Mouse (Mus musculus) CH12.LX (cell line): ENCODE measurements at regions not wholly inside any gene's neighbourhood (a gene's known extent, or its start where the extent isn't known, plus 50 kb on each side); places are given as distances from the start of the nearest gene placed in this dataset.

Experiments used
- DNase-seq: peaks from one replicate; pipeline ENCODE4 v3.0.0-alpha.2; 2013; ENCODE audit errors: extremely low read depth
- H3K27ac ChIP-seq: 2 replicates; pipeline ENCODE4 v1.5.1; 2012; ENCODE audit warnings: low read depth, mild to moderate bottlenecking, control low read depth, moderate library complexity; ENCODE audit not compliant: insufficient read depth
- H3K27me3 ChIP-seq: replicated peaks from 2 replicates; pipeline ENCODE3; 2012; ENCODE audit warnings: inconsistent platforms
- H3K36me3 ChIP-seq, 2 experiments: replicated peaks in 1 of 2; 2 replicates each; pipeline versions ENCODE3 to v1.6.1; 2012; ENCODE audit warnings: inconsistent platforms in 1 of 2, low read length in 1 of 2, mild to moderate bottlenecking in 1 of 2, mixed read lengths in 1 of 2, moderate library complexity in 1 of 2; ENCODE audit not compliant: control insufficient read depth in 1 of 2, insufficient read depth in 1 of 2
- H3K4me1 ChIP-seq, 2 experiments: 2 replicates each; pipeline ENCODE4 v1.6.1; 2012; ENCODE audit warnings: inconsistent platforms in 1 of 2, moderate library complexity in 1 of 2; ENCODE audit not compliant: insufficient read depth in 2 of 2, control insufficient read depth in 1 of 2
- H3K4me2 ChIP-seq: 2 replicates; pipeline ENCODE4 v1.6.1; 2012; ENCODE audit warnings: low read depth, mild to moderate bottlenecking, control low read depth; ENCODE audit not compliant: poor library complexity, insufficient read depth, severe bottlenecking
- H3K4me3 ChIP-seq, 3 experiments: fragments of 150-350 bp in 1 of 3; sonication (generic) in 1 of 3; replicated peaks in 1 of 3; 2 replicates each; pipeline versions ENCODE3 to v1.5.1; 2011 to 2012; ENCODE audit warnings: low read depth in 2 of 3, low read length in 2 of 3, mild to moderate bottlenecking in 2 of 3, moderate library complexity in 2 of 3, control low read depth in 1 of 3, improper control_type of control experiment in 1 of 3, inconsistent platforms in 1 of 3, mixed read lengths in 1 of 3; ENCODE audit not compliant: poor library complexity in 1 of 3
- H3K79me2 ChIP-seq: replicated peaks from 2 replicates; pipeline ENCODE4 v1.6.1; 2012; ENCODE audit warnings: mild to moderate bottlenecking, moderate library complexity; ENCODE audit not compliant: control insufficient read depth, poor library complexity, insufficient read depth, severe bottlenecking; ENCODE audit errors: extremely low read depth
- H3K9ac ChIP-seq: 2 replicates; pipeline ENCODE4 v1.6.1; 2012; ENCODE audit warnings: low read depth, mild to moderate bottlenecking, control low read depth, moderate library complexity; ENCODE audit not compliant: insufficient read depth
- H3K9me3 ChIP-seq: replicated peaks from 2 replicates; pipeline ENCODE3; 2012; ENCODE audit warnings: low read length, inconsistent platforms, mixed read lengths
- BHLHE40 ChIP-seq: IDR thresholded peaks from 2 replicates; pipeline ENCODE4 v1.6.1; 2011; ENCODE audit warnings: mild to moderate bottlenecking, low read depth, low read length, improper control_type of control experiment
- CHD1 ChIP-seq: IDR thresholded peaks from 2 replicates; pipeline ENCODE4 v1.6.1; 2012; ENCODE audit warnings: low read depth, low read length, improper control_type of control experiment, inconsistent platforms
- CHD2 ChIP-seq: IDR thresholded peaks from 2 replicates; pipeline ENCODE4 v1.6.1; 2011; ENCODE audit warnings: low read length, improper control_type of control experiment
- EP300 ChIP-seq: IDR thresholded peaks from 2 replicates; pipeline ENCODE4 v1.6.1; 2011; ENCODE audit warnings: low read length, improper control_type of control experiment
- ETS1 ChIP-seq: conservative IDR thresholded peaks from 2 replicates; pipeline ENCODE4 v1.6.1; 2012; ENCODE audit warnings: low read depth, mild to moderate bottlenecking, inconsistent platforms, low read length, improper control_type of control experiment, moderate library complexity
- GABPA ChIP-seq: IDR thresholded peaks from 2 replicates; pipeline ENCODE4 v1.6.1; 2012; ENCODE audit warnings: low read depth, low read length, improper control_type of control experiment, inconsistent platforms; ENCODE audit not compliant: insufficient replicate concordance
- KAT2A ChIP-seq: IDR thresholded peaks from 2 replicates; pipeline ENCODE4 v1.6.1; 2012; ENCODE audit warnings: low read length, improper control_type of control experiment, inconsistent platforms; ENCODE audit not compliant: insufficient replicate concordance
- MAFK ChIP-seq: IDR thresholded peaks from 2 replicates; pipeline ENCODE4 v1.6.1; 2011; ENCODE audit warnings: low read length, improper control_type of control experiment; ENCODE audit not compliant: insufficient replicate concordance
- MEF2A ChIP-seq: IDR thresholded peaks from 2 replicates; pipeline ENCODE4 v1.6.1; 2014; ENCODE audit warnings: low read depth, mild to moderate bottlenecking, inconsistent platforms, low read length, improper control_type of control experiment, borderline replicate concordance
- MXI1 ChIP-seq: IDR thresholded peaks from 2 replicates; pipeline ENCODE4 v1.6.1; 2011; ENCODE audit warnings: mild to moderate bottlenecking, low read depth, low read length, improper control_type of control experiment
- NELFE ChIP-seq: IDR thresholded peaks from 2 replicates; pipeline ENCODE4 v1.6.1; 2011; ENCODE audit warnings: low read depth, low read length, improper control_type of control experiment
- NRF1 ChIP-seq: IDR thresholded peaks from 2 replicates; pipeline ENCODE4 v1.6.1; 2014; ENCODE audit warnings: low read depth, mild to moderate bottlenecking, inconsistent platforms, low read length, improper control_type of control experiment, moderate library complexity
- POLR2AphosphoS2 ChIP-seq: IDR thresholded peaks from 2 replicates; pipeline ENCODE4 v1.6.1; 2011; ENCODE audit warnings: low read depth, low read length, improper control_type of control experiment
- RAD21 ChIP-seq: IDR thresholded peaks from 2 replicates; pipeline ENCODE4 v1.6.1; 2011; ENCODE audit warnings: low read depth, mild to moderate bottlenecking, low read length, improper control_type of control experiment, moderate library complexity
- RCOR1 ChIP-seq: conservative IDR thresholded peaks from 2 replicates; pipeline ENCODE4 v1.6.1; 2012; ENCODE audit warnings: low read depth, mild to moderate bottlenecking, inconsistent platforms, low read length, improper control_type of control experiment
- SIN3A ChIP-seq: IDR thresholded peaks from 2 replicates; pipeline ENCODE4 v1.6.1; 2012; ENCODE audit warnings: low read length, improper control_type of control experiment, inconsistent platforms
- SMC3 ChIP-seq: IDR thresholded peaks from 2 replicates; pipeline ENCODE4 v1.6.1; 2011; ENCODE audit warnings: low read depth, low read length, improper control_type of control experiment
- UBTF ChIP-seq: IDR thresholded peaks from 2 replicates; pipeline ENCODE4 v1.6.1; 2012; ENCODE audit warnings: low read depth, mild to moderate bottlenecking, inconsistent platforms, low read length, improper control_type of control experiment, moderate library complexity
- USF1 ChIP-seq: IDR thresholded peaks from 2 replicates; pipeline ENCODE4 v1.6.1; 2014; ENCODE audit warnings: low read depth, mild to moderate bottlenecking, inconsistent platforms, low read length, improper control_type of control experiment
- USF2 ChIP-seq: conservative IDR thresholded peaks from 2 replicates; pipeline ENCODE4 v1.6.1; 2011; ENCODE audit warnings: low read depth, low read length, improper control_type of control experiment
- ZC3H11A ChIP-seq: IDR thresholded peaks from 2 replicates; pipeline ENCODE4 v1.6.1; 2012; ENCODE audit warnings: low read depth, mild to moderate bottlenecking, inconsistent platforms, low read length, improper control_type of control experiment
- ZMIZ1 ChIP-seq: IDR thresholded peaks from 2 replicates; pipeline ENCODE4 v1.6.1; 2012; ENCODE audit warnings: low read depth, mild to moderate bottlenecking, inconsistent platforms, low read length, improper control_type of control experiment
- dilution Hi-C: fragments of 300-500 bp; cut with MboI; formaldehyde crosslinking; loops from 2 replicates; pipeline ENCODE4 v1.14.3; 2020; ENCODE audit warnings: low sequenced_read_pairs; ENCODE audit not compliant: extremely low pct_unique_long_range_greater_than_20kb, extremely low pct_ligation_motif_present
- in situ Hi-C: fragments of 300-500 bp; cut with MboI; formaldehyde crosslinking; loops from 3 replicates; pipeline ENCODE4 v1.14.3; 2019; ENCODE audit warnings: low sequenced_read_pairs, low pct_ligation_motif_present, low pct_unique_long_range_greater_than_20kb, mixed read lengths

GRCm38 (mm10) chr13:72023666-72024065, 60.1 kb upstream of the Irx1 start:
- Histone ChIP-seq H3K79me2 (no peaks in the 10 kb centered on the region), H3K4me2 (no peak overlapping the region), H3K27ac (no peak overlapping the region), H3K36me3 (no peaks in the 10 kb centered on the region), H3K9ac (no peak overlapping the region), H3K9me3 (peaks cover 68% of the 10 kb centered on the region), H3K27me3 (no peaks in the 10 kb centered on the region), H3K4me3 (no peak overlapping the region), H3K4me1 (no peaks in the 10 kb centered on the region)
- dilution Hi-C loops: no loop called here
- in situ Hi-C loops: no loop called here
- DNase-seq: no peak
- TF ChIP-seq CHD1: no peak
- no peak for TF ChIP-seq BHLHE40
- TF ChIP-seq USF1: no peak
- no peak for TF ChIP-seq ZC3H11A
- TF ChIP-seq EP300: no peak
- TF ChIP-seq KAT2A: no peak
- TF ChIP-seq NRF1: no peak
- TF ChIP-seq UBTF: no peak
- TF ChIP-seq SMC3: no peak
- no peak for TF ChIP-seq ZMIZ1
- TF ChIP-seq MEF2A: no peak
- TF ChIP-seq SIN3A: no peak
- TF ChIP-seq NELFE: no peak

- Histone ChIP-seq H3K9me3 (peaks cover 41% of the 10 kb centered on the region), H3K36me3 (no peaks in the 10 kb centered on the region), H3K4me2 (no peak overlapping the region), H3K4me1 (no peaks in the 10 kb centered on the region), H3K79me2 (no peaks in the 10 kb centered on the region), H3K27me3 (no peaks in the 10 kb centered on the region), H3K27ac (no peak overlapping the region), H3K4me3 (no peak overlapping the region), H3K9ac (no peak overlapping the region)
- in situ Hi-C loops (no loop called here), dilution Hi-C loops (no loop called here)
- DNase-seq: no peak
- TF ChIP-seq MXI1 (no peak), ETS1 (no peak), USF2 (no peak), RCOR1 (no peak), BHLHE40 (no peak), SIN3A (no peak), MAFK (no peak), CHD2 (no peak), UBTF (no peak), RAD21 (no peak), POLR2AphosphoS2 (no peak), GABPA (no peak)
- TF ChIP-seq, all 38 proteins: peak for 0
These were observed 80.5 kb upstream of the Irx1 start for GRCm38 (mm10) chr13:72043930-72044470.
